Mouse (Mus musculus): ENCODE data around the gene Cdip1.

Gene Cdip1

GRCm38 (mm10) chr16:4718753-4719518, 71.2 kb downstream of the Cdip1 start, which contains the start of gene Nmral1:
Gene Nmral1 (minus strand): TSS chr16:4719356.
- DNase-seq (ENCODE audit: low spot score) = peak; percentile 68

- no peak for DNase-seq (ENCODE audit: low spot score)
Measured at GRCm38 (mm10) chr16:4717866-4718265, 72.2 kb downstream of the Cdip1 start.

GRCm38 (mm10) chr16:4713861-4714710, 76.0 kb downstream of the Cdip1 start:
- no peak for DNase-seq (ENCODE audit: low spot score)

GRCm38 (mm10) chr16:4711173-4711572, 78.9 kb downstream of the Cdip1 start:
- no peak for DNase-seq (ENCODE audit: low spot score)

GRCm38 (mm10) chr16:4705541-4705940, 84.6 kb downstream of the Cdip1 start:
- DNase-seq (ENCODE audit: low spot score) = no peak

GRCm38 (mm10) chr16:4702646-4703045, 87.4 kb downstream of the Cdip1 start:
- DNase-seq (ENCODE audit: low spot score) = no peak

GRCm38 (mm10) chr16:4701211-4701610, 88.9 kb downstream of the Cdip1 start:
- no peak for DNase-seq (ENCODE audit: low spot score)

Data from layer of hippocampus, adult 11-12 months (tissue).